Mouse (Mus musculus) stomach, embryonic 15.5 days (tissue): Measurements from ENCODE around the gene Tmem205. TPM values are rescaled to one million over a fixed set of nuclear protein-coding genes. Genes with fewer than 3 reads are reported as not detected.

Experiments used
- ATAC-seq: fragments of 200-750 bp; cut with Nextera tagmentation; 2 replicates; pipeline ENCODE4 v1.8.0; 2017; ENCODE audit warnings: low read depth, moderate number of reproducible peaks, moderate TSS enrichment; ENCODE audit not compliant: insufficient read depth, low FRiP score
- H3K27ac ChIP-seq: fragments of 300-500 bp; sonication (generic); 2 replicates; pipeline ENCODE4 v1.5.1; 2015; ENCODE audit warnings: mild to moderate bottlenecking, inconsistent platforms
- H3K27me3 ChIP-seq: fragments of 300-500 bp; sonication (generic); replicated peaks from 2 replicates; pipeline ENCODE4 v1.6.1; 2015; ENCODE audit warnings: inconsistent platforms
- H3K36me3 ChIP-seq: fragments of 300-500 bp; sonication (generic); 2 replicates; pipeline ENCODE4 v1.6.1; 2015; ENCODE audit warnings: inconsistent platforms
- H3K4me1 ChIP-seq: fragments of 300-500 bp; sonication (generic); 2 replicates; pipeline ENCODE4 v1.6.1; 2015; ENCODE audit warnings: inconsistent platforms
- H3K4me2 ChIP-seq: fragments of 300-500 bp; sonication (generic); 2 replicates; pipeline ENCODE4 v1.6.1; 2015; ENCODE audit warnings: mild to moderate bottlenecking, inconsistent platforms
- H3K4me3 ChIP-seq: fragments of 300-500 bp; sonication (generic); replicated peaks from 2 replicates; pipeline ENCODE4 v1.5.1; 2015; ENCODE audit warnings: inconsistent platforms
- H3K9ac ChIP-seq: fragments of 300-500 bp; sonication (generic); 2 replicates; pipeline ENCODE4 v1.6.1; 2015; ENCODE audit warnings: inconsistent platforms
- H3K9me3 ChIP-seq: fragments of 300-500 bp; sonication (generic); 2 replicates; pipeline ENCODE4 v1.6.1; 2016; ENCODE audit warnings: inconsistent platforms
- WGBS: fragments of 180-500 bp; shearing (Covaris S2); methylation state at CpG from one replicate; pipeline ENCODE4 v1.1.7; 2015; 5-methylcytosine and 5-hydroxymethylcytosine counted together
- polyA plus RNA-seq: library from polyadenylated mRNA; unstranded; fragments of >200 nt; fragmentation: Nextera tagmentation; extraction: Ambion mirVana; gene quantifications from 2 replicates; pipeline ENCODE4 v1.2.1, GENCODE M21; 2015

Gene Tmem205
- polyA plus RNA-seq, 1 experiment from 2014 or later: 74.5 TPM

DNA sequence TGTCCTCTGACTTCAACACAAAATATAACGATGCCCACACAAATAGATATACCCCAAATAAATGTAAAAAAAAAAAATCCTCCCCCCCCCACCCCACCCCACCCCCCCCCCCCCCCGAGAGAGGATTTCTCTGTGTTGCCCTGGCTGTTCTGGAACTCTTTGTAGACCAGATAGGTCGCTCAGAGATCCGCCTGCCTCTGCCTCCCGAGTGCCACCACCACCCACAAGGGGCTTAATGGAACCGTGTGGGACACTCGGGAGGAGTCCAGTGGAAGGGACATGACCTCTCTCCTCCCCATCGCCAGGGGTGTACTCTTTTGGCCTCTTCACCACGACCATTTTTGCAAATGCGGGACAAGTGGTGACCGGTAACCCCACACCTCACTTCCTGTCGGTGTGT lies 15.7 kb upstream of the Tmem205 start:
- peaks cover 8% of the 10 kb centered on the region; the same call in 1 of the 2 replicates for H3K27me3 ChIP-seq
- no peaks in the 10 kb centered on the region for H3K9me3 ChIP-seq
- H3K4me3 ChIP-seq: no peak overlapping the region
- H3K9ac ChIP-seq: no peak overlapping the region
- no peak overlapping the region for H3K4me2 ChIP-seq
- H3K36me3 ChIP-seq: no peaks in the 10 kb centered on the region
- H3K27ac ChIP-seq: no peak overlapping the region
- H3K4me1 ChIP-seq: peaks cover 9% of the 10 kb centered on the region; the same call in 1 of the 2 replicates
- no peak for ATAC-seq
- 67% methylated on average over 12 of the region's 12 CpGs for WGBS

DNA sequence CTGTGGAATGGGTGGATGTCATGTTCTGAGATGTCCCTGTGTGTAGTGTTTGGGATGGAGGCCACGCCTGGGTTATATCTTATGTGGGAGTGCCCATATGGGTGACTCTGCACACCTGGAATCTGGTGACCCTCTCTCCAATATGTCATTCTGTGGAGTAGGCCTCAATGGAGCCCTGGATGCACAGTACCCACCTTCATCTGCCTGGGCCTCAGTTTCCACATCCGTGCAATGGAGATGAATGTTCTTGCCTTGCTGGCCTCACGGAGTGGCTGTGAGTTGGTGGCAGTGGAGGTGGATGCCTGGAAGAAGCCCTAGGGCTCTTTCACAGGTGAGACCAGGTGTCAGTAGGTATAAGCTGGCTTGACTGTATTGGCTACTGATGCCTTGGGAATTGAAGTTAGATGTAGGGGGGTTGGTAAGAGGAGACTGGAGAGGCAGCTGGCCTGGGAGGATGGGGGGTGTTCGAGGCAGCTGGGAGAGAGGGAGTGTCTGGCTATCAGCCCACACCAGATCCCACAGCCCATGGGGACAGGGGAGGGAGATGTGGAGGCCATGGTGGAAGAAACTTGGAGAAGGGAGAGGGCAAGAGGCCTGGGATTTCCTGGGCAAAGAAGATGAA lies 11.0 kb upstream of the Tmem205 start:
- no peaks in the 10 kb centered on the region for H3K27me3 ChIP-seq
- H3K4me2 ChIP-seq: no peak overlapping the region
- H3K4me1 ChIP-seq: peaks cover 7% of the 10 kb centered on the region; the same call in 1 of the 2 replicates
- no peaks in the 10 kb centered on the region for H3K9me3 ChIP-seq
- 76% methylated on average over 4 of the region's 4 CpGs for WGBS
- no peak overlapping the region for H3K27ac ChIP-seq
- no peak overlapping the region for H3K4me3 ChIP-seq
- no peak for ATAC-seq
- no peak overlapping the region for H3K9ac ChIP-seq
- no peaks in the 10 kb centered on the region for H3K36me3 ChIP-seq

DNA sequence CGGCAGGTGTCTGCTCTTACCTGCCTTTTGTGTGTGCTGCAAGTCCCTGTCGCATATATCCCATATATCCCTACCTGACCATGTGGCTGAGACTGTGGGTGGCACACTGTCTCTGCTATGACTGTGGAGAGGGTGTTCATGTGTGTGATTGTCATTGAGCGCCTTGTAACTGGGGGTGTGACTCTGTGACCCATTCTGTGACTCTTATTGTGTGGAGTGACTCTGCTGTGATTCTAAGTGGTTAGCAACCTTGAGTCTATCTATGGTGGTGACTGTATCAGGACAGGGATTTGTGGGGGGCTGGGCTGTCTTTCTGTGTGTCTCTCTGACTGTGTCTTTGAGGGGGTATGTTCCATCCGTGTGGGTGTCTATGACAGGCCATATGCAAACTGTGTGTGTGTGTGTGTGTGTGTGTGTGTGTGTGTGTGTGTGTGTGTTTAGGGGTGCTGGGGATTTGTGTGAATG lies 10.4 kb upstream of the Tmem205 start:
- Histone ChIP-seq H3K4me2 (peak overlapping the region; percentile 85), H3K27ac (no peak overlapping the region), H3K36me3 (no peaks in the 10 kb centered on the region), H3K4me3 (peak overlapping the region; percentile 58; the same call in 1 of the 2 replicates), H3K9ac (no peak overlapping the region), H3K4me1 (peaks cover 7% of the 10 kb centered on the region; the same call in 1 of the 2 replicates), H3K27me3 (no peaks in the 10 kb centered on the region), H3K9me3 (no peaks in the 10 kb centered on the region)
- ATAC-seq: no peak
- 82% methylated on average over 4 of the region's 4 CpGs for WGBS

DNA sequence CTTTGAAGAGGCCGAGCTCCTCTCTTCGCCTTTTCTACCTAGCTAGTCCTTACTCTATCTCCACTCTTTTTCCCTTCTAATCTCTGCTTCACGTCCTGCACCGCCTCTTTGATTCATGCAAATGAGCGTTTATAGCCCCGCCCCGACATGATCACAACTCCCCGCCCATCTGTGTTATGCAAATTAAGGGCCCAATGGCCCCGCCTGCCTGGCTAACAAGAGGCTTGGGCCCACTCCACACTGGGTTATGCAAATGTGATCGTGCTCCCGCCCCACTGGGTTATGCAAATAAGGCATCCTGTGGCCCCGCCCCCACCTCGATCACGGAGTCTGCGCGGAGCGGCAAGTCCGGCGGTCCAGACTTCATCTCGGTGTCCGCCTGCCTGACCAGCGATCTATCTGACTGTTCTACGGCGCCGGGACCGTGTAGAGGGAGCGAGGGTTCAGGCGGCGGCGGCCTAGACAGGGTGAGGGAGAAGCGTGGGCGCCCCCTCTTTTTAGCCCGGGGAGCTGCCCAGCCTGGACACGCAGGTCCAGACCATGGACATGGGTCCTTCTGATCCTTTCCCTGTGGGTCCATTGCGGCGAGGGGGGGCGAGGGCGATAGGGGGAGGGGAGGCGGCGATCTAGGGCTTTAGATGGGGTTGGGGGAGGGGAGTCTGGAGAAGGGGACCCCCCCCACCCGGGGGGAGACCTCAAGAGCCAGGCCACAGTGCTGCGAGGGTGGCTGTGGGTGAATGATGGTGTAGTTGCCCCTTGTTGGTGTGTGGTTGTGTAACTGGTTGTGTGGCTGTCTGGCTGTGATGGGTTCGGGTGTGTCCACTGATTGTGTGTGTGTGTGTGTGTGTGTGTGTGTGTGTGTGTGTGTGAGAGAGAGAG lies 9.6 kb upstream of the Tmem205 start, which contains the start of gene Plppr2:
Gene Plppr2 (plus strand): TSS at position 342 of the 879 bp plus-strand sequence.
- WGBS: 2% methylated on average over 43 of the region's 43 CpGs
- Histone ChIP-seq H3K4me1 (peaks cover 7% of the 10 kb centered on the region; the same call in 1 of the 2 replicates), H3K4me3 (peak within 1 kb of the TSS; percentile 58), H3K9me3 (no peaks in the 10 kb centered on the region), H3K4me2 (peak within 1 kb of the TSS; percentile 85), H3K9ac (peak within 1 kb of the TSS; percentile 49), H3K36me3 (no peaks in the 10 kb centered on the region), H3K27me3 (no peaks in the 10 kb centered on the region), H3K27ac (0 out of 2 replicates have a peak within 1 kb of the TSS, but pooled peaks have one; percentile 51)
- peak; percentile 96 for ATAC-seq

DNA sequence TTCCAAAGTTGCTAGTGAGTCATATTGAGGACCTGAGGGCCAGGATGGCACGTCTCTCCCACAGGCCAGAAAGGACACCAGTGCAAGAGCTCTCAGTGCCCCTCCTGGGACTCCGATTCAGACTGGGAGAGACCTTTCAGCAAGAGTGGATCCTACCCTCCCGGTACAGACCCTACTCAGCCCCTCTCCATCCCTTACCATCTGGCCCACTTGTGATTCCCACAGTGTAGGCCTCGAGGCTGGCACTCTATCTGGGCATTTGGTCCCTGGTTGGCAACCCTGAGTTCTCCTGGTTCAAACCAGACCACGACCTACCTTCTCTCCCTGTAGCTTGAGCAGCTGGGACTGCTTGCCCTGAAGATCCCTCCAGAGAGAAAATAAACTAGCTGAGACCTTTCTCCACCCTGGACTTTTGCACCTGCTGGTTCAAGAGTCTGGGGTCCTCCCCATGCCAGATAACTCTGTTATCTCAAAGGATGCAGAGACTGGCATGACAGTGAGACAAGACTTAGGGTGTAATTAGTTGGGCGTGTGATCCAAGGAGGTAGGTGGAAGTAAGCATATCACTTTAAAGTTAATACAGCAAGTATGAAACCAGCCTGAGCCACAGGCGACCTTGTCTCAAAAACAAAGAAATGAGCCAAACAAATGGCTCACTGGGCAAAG lies 8.2 kb upstream of the Tmem205 start:
- Histone ChIP-seq H3K27me3 (no peaks in the 10 kb centered on the region), H3K27ac (no peak overlapping the region), H3K4me2 (no peak overlapping the region), H3K9ac (no peak overlapping the region), H3K4me1 (peaks cover 7% of the 10 kb centered on the region; the same call in 1 of the 2 replicates), H3K36me3 (no peaks in the 10 kb centered on the region), H3K9me3 (no peaks in the 10 kb centered on the region), H3K4me3 (no peak overlapping the region)
- no peak for ATAC-seq
- WGBS: 77% methylated on average over 7 of the region's 7 CpGs

DNA sequence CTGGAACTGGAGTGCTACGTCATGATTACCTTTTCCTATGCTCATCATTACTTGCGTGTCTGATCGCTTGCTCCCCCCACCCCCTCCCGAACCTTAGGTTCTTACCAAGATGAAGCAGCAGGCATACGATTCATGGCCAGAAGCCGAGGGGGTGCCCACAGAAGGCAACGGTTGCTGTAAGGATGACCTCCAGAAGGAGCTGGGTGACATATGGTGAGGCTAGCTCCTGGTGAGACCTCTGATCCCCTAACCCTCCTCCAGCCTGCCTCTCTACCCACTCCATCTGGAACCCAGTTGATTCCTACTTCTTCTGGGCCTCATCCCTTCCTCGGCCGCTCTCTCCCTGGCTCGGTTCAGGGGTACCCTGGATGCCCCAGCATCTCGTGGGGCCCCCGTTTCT lies 6.7 kb upstream of the Tmem205 start:
- H3K4me1 ChIP-seq: peaks cover 7% of the 10 kb centered on the region; the same call in 1 of the 2 replicates
- no peaks in the 10 kb centered on the region for H3K36me3 ChIP-seq
- H3K9ac ChIP-seq: no peak overlapping the region
- H3K9me3 ChIP-seq: no peaks in the 10 kb centered on the region
- no peak for ATAC-seq
- H3K4me3 ChIP-seq: no peak overlapping the region
- no peak overlapping the region for H3K4me2 ChIP-seq
- WGBS: 91% methylated on average over 12 of the region's 12 CpGs
- H3K27ac ChIP-seq: no peak overlapping the region
- H3K27me3 ChIP-seq: no peaks in the 10 kb centered on the region

DNA sequence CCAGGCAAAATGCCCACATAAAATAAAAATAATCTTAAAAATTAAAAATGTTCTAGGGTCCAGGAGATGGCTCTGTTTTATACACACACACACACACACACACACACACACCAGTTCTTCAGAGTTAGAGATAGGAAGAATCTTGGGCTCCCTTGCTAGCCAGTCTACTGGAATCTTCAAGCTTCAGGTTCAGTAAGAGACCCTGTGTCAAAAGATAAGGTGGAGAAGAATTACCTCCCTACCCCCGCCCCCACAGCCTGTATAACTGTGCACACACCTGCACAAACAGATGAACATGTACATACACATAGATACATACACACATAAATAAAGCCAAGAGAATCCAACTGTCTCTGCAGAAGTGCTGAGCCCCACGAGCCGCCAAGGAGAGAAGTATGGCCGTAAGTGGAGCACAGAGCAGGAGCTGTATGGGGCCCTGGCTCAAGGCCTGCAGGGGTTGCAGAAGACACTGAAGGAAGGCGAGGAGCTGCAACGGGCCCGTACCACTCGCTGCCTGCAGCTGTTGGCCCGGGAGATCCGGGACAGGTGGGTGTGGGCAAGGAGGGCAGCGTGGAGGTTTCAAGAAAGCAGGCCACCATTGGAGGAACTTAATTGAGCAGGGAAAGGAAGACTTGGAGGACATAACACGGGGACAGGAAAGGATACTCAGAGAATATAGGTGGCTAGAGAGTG lies 5.2 kb upstream of the Tmem205 start:
- H3K9me3 ChIP-seq: no peaks in the 10 kb centered on the region
- H3K27me3 ChIP-seq: no peaks in the 10 kb centered on the region
- WGBS: 60% methylated on average over 12 of the region's 12 CpGs
- peaks cover 7% of the 10 kb centered on the region; the same call in 1 of the 2 replicates for H3K4me1 ChIP-seq
- no peak overlapping the region for H3K27ac ChIP-seq
- H3K4me2 ChIP-seq: no peak overlapping the region
- no peaks in the 10 kb centered on the region for H3K36me3 ChIP-seq
- no peak overlapping the region for H3K4me3 ChIP-seq
- H3K9ac ChIP-seq: no peak overlapping the region
- no peak for ATAC-seq

DNA sequence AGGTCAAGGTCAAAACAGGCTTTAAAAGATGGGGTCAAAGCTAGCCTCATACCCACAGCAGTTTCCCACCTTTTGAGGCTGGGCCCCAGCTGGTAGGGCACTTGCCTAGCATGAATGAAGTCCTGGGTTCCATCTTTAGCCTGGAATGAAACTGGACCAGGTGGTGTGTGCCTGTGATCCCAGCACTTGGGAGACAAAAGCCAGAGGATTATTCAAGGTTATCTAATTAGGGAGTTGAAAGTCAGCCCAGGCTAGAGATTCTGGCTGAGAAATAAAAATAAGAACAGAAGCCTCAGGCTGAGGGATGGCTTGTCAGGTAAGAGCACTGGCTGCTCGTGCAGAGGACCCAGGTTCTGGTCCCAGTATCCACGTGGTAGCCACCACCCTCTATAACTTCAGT lies 4.7 kb upstream of the Tmem205 start:
- H3K4me1 ChIP-seq: peaks cover 4% of the 10 kb centered on the region; the same call in 1 of the 2 replicates
- no peak overlapping the region for H3K27ac ChIP-seq
- H3K4me3 ChIP-seq: no peak overlapping the region
- 50% methylated on average over 2 of the region's 2 CpGs for WGBS
- H3K4me2 ChIP-seq: no peak overlapping the region
- no peaks in the 10 kb centered on the region for H3K27me3 ChIP-seq
- ATAC-seq: no peak
- no peaks in the 10 kb centered on the region for H3K9me3 ChIP-seq
- no peaks in the 10 kb centered on the region for H3K36me3 ChIP-seq
- H3K9ac ChIP-seq: no peak overlapping the region

DNA sequence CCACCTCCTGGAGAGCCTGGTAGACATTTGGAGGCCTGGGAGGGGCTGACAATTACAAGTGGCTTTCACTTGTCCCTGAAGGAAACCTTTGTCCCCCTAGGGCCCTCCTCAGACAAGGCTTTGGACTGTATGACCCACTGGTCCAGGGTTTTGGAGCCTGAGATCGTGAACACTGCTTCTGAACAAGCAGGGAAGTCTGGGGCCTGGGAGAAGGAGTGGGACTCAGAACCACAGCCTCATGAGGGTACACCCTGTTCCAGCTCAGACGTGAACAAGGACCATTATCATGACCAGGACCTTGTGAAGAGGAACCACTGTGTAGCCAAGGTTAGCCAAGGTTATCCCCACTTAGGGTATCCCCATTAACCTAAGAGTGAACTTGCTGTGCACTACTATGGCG lies 1.9 kb upstream of the Tmem205 start:
- 78% methylated on average over 3 of the region's 3 CpGs for WGBS

DNA sequence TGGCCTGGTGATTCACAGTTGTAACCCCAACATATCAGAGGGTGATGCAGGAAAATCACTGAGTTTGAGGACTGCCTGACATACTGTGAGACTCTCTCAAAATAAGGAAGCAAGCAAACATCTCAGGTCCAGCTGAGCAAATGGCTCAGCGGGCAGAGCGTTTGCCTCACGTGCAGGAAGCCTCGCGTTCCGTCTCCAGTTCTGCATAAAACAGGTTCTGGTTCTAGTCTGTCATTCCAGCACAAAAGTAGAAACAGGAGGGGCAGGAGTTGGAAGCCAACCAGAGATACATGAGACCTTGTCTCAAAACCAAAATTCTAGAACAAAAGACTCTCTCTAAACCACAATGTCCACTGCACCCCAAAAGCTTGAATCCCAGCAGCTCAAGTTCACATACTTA lies 572 bp downstream of the Tmem205 start:
- whole genome bisulfite sequencing: 2% methylated on average over 6 of the region's 6 CpGs
- peaks cover 9% of the 10 kb centered on the region for H3K4me1 ChIP-seq
- ATAC-seq: no peak

More for the DNA sequence above, 1.9 kb upstream of the Tmem205 start:
- ATAC-seq: no peak
- no peak overlapping the region for H3K9ac ChIP-seq
- no peaks in the 10 kb centered on the region for H3K36me3 ChIP-seq
- H3K4me1 ChIP-seq: peaks cover 3% of the 10 kb centered on the region
- H3K4me3 ChIP-seq: no peak overlapping the region
- no peaks in the 10 kb centered on the region for H3K27me3 ChIP-seq
- no peak overlapping the region for H3K27ac ChIP-seq
- no peak overlapping the region for H3K4me2 ChIP-seq
- no peaks in the 10 kb centered on the region for H3K9me3 ChIP-seq

DNA sequence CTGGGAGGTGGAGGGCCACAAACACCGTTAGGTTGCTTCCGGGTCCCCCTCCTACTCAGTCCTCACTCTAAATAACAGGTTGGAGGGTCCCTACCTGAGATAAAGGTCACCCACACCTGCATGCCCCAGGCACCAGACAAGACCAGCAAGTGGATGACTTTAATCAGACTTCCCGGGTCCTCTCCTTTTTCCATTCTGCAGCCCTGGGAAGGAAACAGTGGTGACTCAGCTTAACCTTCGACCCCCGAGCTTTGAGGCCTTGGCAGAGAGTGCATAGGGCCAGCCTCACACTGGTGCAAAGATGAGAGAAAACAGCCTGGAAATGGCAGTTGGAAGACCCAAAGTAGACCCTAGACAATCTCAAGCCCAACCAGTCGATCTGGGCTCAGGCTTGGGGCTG lies 1.2 kb downstream of the Tmem205 start:
- Histone ChIP-seq H3K9ac (no peak overlapping the region), H3K27ac (0 out of 2 replicates have a peak overlapping the region, but pooled peaks have one; percentile 37), H3K27me3 (no peaks in the 10 kb centered on the region), H3K4me2 (peak overlapping the region; percentile 56), H3K9me3 (no peaks in the 10 kb centered on the region), H3K4me3 (peak overlapping the region; percentile 51), H3K4me1 (peaks cover 9% of the 10 kb centered on the region), H3K36me3 (no peaks in the 10 kb centered on the region)
- ATAC-seq: no peak
- 73% methylated on average over 6 of the region's 6 CpGs for WGBS

More for the DNA sequence above, 572 bp downstream of the Tmem205 start:
- Histone ChIP-seq H3K4me3 (peak overlapping the region; percentile 51), H3K9me3 (no peaks in the 10 kb centered on the region), H3K27ac (peak overlapping the region; percentile 37), H3K4me2 (peak overlapping the region; percentile 56), H3K27me3 (no peaks in the 10 kb centered on the region), H3K36me3 (no peaks in the 10 kb centered on the region), H3K9ac (peak overlapping the region; percentile 46; the same call in 1 of the 2 replicates)
